Mouse (Mus musculus) spleen, embryonic (tissue): ENCODE results near the gene Mast1.

Experiments
- CTCF ChIA-PET: fragments of 350-600 bp; sonication (Branson Sonifier 250); formaldehyde crosslinking; loops from one replicate; lab custom pipeline; 2022; lab: Charles Lee

Gene Mast1

GRCm38 (mm10) chr8:84945633-84946527 is 8.7 kb upstream of the Mast1 start:
- CTCF ChIA-PET, result no interaction called here

- CTCF ChIA-PET, result interaction anchor here (0.5 to 1.1 kb wide), 2 partner anchors 12 to 158 kb away, joined by 6 to 19 read pairs; no protein-coding TSS in a partner anchor
Observed at GRCm38 (mm10) chr8:84945235-84945632, 8.1 kb upstream of the Mast1 start.

- CTCF ChIA-PET, result interaction anchor here (0.5 to 1.1 kb wide), 3 partner anchors 13 to 158 kb away, joined by 3 to 19 read pairs (median 6); no protein-coding TSS in a partner anchor
Observed at GRCm38 (mm10) chr8:84944478-84945160, 7.5 kb upstream of the Mast1 start.

- CTCF ChIA-PET, result interaction anchor here (1.0 kb wide), 1 partner anchor 41 kb away, joined by 3 read pairs; no protein-coding TSS in a partner anchor
Observed at GRCm38 (mm10) chr8:84943699-84944098, 6.5 kb upstream of the Mast1 start.

- CTCF ChIA-PET, result interaction anchor here (0.6 kb wide), 1 partner anchor 13 kb away, joined by 3 read pairs; no protein-coding TSS in a partner anchor
Observed at GRCm38 (mm10) chr8:84937620-84938485, 694 bp upstream of the Mast1 start.

GRCm38 (mm10) chr8:84936041-84936961 is 858 bp downstream of the Mast1 start:
- CTCF ChIA-PET, result no interaction called here

- CTCF ChIA-PET, result interaction anchor here (0.6 kb wide), 1 partner anchor 11 kb away, joined by 3 read pairs; no protein-coding TSS in a partner anchor
Observed at GRCm38 (mm10) chr8:84935489-84935888, 1.7 kb downstream of the Mast1 start.

- CTCF ChIA-PET, result interaction anchor here (0.6 kb wide), 1 partner anchor 10 kb away, joined by 3 read pairs; no protein-coding TSS in a partner anchor
Observed at GRCm38 (mm10) chr8:84934860-84935259, 2.3 kb downstream of the Mast1 start.

- CTCF ChIA-PET, result no interaction called here
Observed at GRCm38 (mm10) chr8:84933767-84934559, 3.2 kb downstream of the Mast1 start.

- CTCF ChIA-PET, result no interaction called here
Observed at GRCm38 (mm10) chr8:84930582-84930981, 6.6 kb downstream of the Mast1 start.

GRCm38 (mm10) chr8:84928456-84929306 is 8.5 kb downstream of the Mast1 start:
- CTCF ChIA-PET, result interaction anchor here (0.6 to 0.8 kb wide), 3 partner anchors 21 to 1688 kb away, joined by 3 to 6 read pairs (median 5); no protein-coding TSS in a partner anchor

- CTCF ChIA-PET, result interaction anchor here (0.6 kb wide), 1 partner anchor 9 kb away, joined by 3 read pairs; no protein-coding TSS in a partner anchor
Observed at GRCm38 (mm10) chr8:84927513-84927912, 9.6 kb downstream of the Mast1 start.

GRCm38 (mm10) chr8:84925557-84925956 is 11.6 kb downstream of the Mast1 start:
- CTCF ChIA-PET, result no interaction called here

- CTCF ChIA-PET, result no interaction called here
Observed at GRCm38 (mm10) chr8:84921596-84921995, 15.6 kb downstream of the Mast1 start.

GRCm38 (mm10) chr8:84918646-84919045 is 18.5 kb downstream of the Mast1 start:
- CTCF ChIA-PET, result interaction anchor here (0.6 kb wide), 1 partner anchor 9 kb away, joined by 3 read pairs; no protein-coding TSS in a partner anchor

GRCm38 (mm10) chr8:84917781-84918180 is 19.4 kb downstream of the Mast1 start:
- CTCF ChIA-PET, result no interaction called here

- CTCF ChIA-PET, result interaction anchor here (1.5 kb wide), 1 partner anchor 13 kb away, joined by 3 read pairs; the partner anchor contains the start of gene Klf1
Observed at GRCm38 (mm10) chr8:84915269-84915668, 21.9 kb downstream of the Mast1 start.

GRCm38 (mm10) chr8:84913960-84914359 is 23.2 kb downstream of the Mast1 start:
- CTCF ChIA-PET, result no interaction called here
